Mouse (Mus musculus) layer of hippocampus, postnatal 10 days (tissue): Measurements from ENCODE around the gene Map2k1. TPM values are rescaled to one million over a fixed set of nuclear protein-coding genes. Genes with fewer than 3 reads are reported as not detected.

ENCODE experiments used
- DNase-seq, 2 experiments: peaks; one replicate each; pipeline ENCODE4 v3.0.0; 2021; ENCODE audit warnings: low spot score in 2 of 2
- total RNA-seq, 2 experiments: library from RNA; stranded (reverse); gene quantifications; 2 replicates each; pipeline ENCODE4 v1.2.3; 2021

Gene Map2k1
- total RNA-seq, 2 experiments from 2014 or later: 126 to 129 TPM

DNA sequence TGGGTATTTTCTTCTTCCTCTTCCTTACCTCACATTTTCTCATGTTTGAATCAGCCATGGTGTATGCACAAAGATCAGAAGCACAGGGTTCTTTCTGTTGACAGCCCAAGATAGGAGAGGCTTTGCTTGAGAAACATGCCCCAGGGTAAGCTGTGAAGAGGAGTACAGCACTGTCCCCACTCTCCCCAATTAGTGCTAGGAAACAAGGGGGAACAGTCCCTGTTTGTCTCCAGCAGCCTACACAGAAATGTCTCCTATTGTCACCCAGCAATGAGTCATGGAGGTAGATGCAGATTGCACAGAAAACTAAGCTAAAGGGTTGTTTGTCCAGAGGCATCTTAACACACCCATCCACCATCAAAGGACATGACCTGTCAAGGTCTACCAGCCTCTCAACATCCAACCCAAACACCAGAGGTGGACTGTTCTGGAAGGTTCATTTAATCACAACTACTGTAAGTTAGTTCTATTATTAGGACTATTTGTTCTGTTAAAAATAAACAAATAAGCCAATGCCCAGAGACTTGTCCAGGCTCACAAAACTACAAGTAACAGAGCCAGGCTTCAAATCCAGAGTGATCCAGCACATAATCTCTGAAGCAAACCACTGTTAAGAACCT lies 3.2 kb downstream of the Map2k1 start:
- no peak for DNase-seq

GRCm38 (mm10) chr9:64249371-64249770 lies 4.1 kb downstream of the Map2k1 start:
- no peak for DNase-seq

DNA sequence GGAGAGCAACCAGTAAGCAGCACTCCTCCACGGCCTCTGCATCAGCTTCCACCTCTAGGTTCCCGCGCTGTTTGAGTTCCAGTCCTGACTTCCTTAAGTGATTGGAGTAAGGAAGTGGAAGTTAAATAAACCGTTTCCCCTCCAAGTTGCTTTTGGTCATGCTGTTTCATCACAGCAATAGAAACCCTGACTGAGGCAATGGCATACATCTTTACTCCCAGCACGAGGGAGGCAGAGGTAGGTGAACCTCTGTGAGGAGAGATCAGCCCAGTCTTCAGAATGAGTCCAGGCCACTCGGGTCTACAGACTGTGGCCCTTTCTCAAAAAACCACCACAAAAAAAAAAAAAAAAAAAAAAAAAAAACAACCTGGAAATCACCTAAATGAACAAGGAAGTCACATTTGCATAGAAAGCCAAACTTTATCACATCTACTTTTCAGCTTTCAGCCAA lies 11.0 kb downstream of the Map2k1 start:
- no peak for DNase-seq

GRCm38 (mm10) chr9:64240681-64241080 lies 12.8 kb downstream of the Map2k1 start:
- no peak for DNase-seq

DNA sequence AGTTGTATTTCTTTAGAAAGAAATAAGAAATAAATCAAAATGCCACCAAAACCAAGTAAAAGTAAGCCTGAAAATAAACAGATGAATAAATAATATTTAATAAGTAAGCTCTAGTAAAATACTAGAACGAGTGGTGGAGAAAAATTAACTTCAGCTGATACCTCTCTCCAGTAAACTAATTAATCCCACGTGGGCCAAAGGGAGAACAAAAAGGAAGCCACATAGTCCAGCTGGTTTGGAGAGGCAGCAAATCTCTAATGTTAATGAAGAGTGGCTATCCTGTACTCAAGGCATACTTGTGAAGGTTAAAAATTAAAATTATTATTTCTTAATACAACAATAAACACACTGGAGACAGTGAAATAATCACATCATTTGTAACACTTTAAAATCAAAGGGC lies 13.3 kb downstream of the Map2k1 start:
- no peak for DNase-seq

- no peak for DNase-seq
These were observed 17.4 kb downstream of the Map2k1 start for GRCm38 (mm10) chr9:64236056-64236455.

GRCm38 (mm10) chr9:64234768-64235435 lies 18.5 kb downstream of the Map2k1 start, which contains the start of gene Uchl4:
Gene Uchl4 (plus strand): TSS chr9:64235201.
- DNase-seq: no peak

DNA sequence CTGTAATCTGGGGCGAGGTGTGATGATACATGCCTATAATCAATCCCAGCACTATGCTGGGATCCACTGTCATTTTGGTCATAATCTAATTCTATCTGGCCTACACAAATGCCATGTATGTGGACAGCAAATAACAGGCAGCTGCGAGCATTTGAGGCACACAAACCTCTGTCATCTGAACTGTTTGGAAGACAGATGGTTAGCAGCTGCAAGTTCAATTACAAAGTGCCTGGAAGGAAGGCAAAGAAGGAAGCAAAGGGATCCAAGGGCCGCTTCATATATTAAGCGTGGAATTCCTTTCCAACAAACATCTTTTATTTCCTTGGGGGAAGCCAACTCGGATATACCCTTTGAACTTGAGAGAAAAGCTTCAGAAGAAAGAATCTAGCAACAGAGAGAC lies 19.8 kb downstream of the Map2k1 start:
- DNase-seq: no peak

GRCm38 (mm10) chr9:64232257-64232957 lies 21.0 kb downstream of the Map2k1 start:
- DNase-seq: no peak

- no peak for DNase-seq
These were observed 21.8 kb downstream of the Map2k1 start for GRCm38 (mm10) chr9:64231674-64232073.

GRCm38 (mm10) chr9:64231171-64231570 lies 22.3 kb downstream of the Map2k1 start:
- DNase-seq: no peak

GRCm38 (mm10) chr9:64228972-64229371 lies 24.5 kb downstream of the Map2k1 start:
- DNase-seq: no peak

DNA sequence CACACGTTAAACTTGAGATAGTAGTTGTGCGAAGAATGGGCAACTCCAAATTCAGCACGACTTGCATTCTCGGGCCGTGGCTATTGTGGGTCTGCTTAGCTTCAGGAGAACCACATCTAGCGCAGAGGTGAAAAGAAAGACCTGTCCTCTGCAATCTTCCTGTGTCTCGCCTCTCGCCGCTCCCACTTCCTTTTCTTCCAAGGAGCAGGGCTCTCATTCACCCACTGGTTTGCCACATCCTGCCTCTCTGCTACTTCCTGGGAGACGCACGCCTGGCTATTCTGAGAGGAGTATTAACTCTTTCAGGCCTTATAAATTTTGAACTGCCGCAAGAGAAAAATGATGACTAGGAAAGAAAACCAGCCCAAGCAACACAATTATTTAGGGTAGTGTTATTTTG lies 25.7 kb downstream of the Map2k1 start:
- DNase-seq: no peak

DNA sequence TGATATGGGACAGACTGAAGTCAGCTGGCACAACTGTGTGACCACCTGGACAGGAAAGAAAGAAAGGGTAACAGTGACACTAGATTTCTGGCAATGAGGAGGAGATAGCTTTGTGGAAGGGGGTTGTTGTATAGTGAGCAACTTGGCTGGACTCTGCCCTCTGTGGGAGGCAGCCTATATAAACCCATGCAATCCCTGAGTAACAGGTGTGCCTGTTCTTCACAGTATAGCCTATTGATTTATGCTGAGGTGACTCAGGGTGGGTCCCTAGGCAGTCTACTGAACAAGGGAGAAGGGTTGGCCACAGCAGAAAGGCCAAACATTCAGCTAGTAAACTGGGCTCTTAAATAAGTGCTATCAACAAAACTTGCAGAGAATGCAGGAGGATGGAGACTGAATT lies 27.6 kb downstream of the Map2k1 start:
- no peak for DNase-seq

- no peak for DNase-seq
These were observed 31.3 kb downstream of the Map2k1 start for GRCm38 (mm10) chr9:64222098-64222497.

- DNase-seq: no peak
These were observed 32.0 kb downstream of the Map2k1 start for GRCm38 (mm10) chr9:64221480-64221879.

DNA sequence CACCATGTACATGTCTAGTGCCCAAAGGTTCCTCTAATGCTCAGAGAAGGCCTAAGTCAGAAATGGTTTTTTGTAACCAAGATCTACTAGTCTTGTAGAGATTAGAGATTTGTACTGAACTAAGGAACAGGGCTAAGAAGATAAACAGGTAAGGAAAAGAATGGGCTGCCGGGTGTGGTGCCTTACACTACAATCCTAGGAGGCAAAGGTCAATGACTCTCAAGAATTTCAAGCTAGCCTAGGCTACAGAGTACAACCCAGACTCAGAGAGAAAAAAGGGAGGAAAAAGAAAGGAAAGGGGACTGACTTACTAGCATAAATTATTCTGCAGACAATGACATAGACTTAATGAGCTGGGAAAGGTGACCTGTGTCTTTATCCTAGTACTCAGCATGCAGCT lies 32.8 kb downstream of the Map2k1 start:
- no peak for DNase-seq

- DNase-seq: no peak
These were observed 33.5 kb downstream of the Map2k1 start for GRCm38 (mm10) chr9:64219772-64220420.

DNA sequence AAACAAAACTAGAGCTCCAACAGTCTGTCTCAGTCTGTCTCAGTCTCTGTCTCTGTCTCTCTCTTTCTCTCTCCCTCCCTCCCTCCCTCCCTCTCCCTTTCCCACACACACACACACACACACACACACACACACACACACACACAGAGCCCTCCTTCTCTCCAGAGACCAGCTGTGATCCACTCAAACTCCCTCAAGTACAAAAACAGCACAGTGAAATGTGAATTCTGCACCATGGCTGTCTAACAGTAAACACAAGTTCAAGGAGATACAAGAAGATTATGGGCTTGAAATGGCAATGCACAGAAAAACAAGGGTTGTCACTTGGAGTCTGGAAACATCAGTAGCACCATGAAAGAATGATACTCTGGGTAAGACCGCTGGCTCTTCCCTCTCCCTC lies 34.1 kb downstream of the Map2k1 start:
- DNase-seq: no peak

- DNase-seq: no peak
These were observed 35.5 kb downstream of the Map2k1 start for GRCm38 (mm10) chr9:64217887-64218286.

DNA sequence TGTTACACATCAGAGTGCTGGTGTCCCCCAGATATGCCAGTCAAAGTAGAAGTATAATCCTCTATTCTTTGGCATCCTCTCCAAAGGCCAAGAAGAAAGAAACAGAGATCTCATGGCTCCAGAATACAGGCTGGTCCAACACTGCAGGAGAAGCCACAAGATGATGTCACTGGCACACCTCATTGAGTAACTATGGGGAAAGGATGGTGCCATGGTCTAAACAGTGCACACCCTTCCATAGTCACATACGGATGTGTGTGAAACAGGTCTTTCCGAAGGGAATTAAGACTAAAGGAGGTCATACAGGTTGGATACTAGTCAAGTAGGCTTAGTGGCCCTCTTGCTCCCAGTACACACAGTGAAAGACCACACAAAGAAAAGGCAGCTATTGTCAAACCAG lies 36.8 kb downstream of the Map2k1 start:
- DNase-seq: no peak

DNA sequence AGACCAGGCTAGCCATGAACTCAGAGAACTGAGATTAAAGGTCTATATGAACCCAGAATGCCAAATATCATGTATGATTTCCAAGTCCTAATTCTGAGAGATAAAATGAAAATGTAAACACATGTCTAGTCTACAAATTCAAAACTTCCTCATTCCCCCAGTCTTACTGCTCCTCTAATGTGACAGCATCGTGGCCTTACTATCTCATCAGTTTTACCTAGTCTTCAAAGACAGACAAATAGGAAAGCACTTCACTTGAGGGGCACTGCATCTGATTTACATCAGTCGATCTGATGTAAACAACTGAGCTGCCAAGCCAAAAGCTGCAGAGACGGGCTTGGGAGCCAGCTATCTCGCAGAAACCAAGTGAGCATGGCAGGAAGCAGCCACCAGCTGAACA lies 37.3 kb downstream of the Map2k1 start:
- no peak for DNase-seq
